Mouse (Mus musculus): Measurements from ENCODE around the gene Fam72a. TPM values are rescaled to one million over a fixed set of nuclear protein-coding genes. Genes with fewer than 3 reads are reported as not detected.
A peak's percentile ranks its signal among the peaks of the same experiment; 100 is the strongest.

Fam72a gene
- polyA plus RNA-seq, 1 experiment = 1.9 TPM

DNA sequence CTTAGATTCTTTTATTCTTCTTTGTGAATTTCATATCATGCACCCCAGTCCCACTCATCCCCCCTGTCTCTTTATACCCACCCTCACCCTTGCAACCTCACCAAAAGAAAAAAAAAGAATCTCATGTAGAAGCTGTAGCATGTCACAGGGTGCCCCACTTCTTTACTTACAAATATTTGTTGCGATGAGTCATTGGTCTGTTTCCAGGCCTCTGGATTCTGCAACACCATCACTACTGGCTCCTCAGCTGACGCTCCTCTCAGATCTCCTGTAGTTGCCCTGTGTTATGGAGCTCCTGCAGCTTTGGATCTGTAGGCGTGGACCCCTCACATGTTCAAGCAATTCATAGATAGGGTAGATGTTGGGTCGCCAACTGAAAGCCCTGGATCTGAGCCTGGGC lies 12.1 kb downstream of the Fam72a start:
- H3ac ChIP-seq (ENCODE audit: control insufficient read depth, insufficient read length) = no peak overlapping the region
- H3K4me3 ChIP-seq = no peak overlapping the region
- no peak for TF ChIP-seq POLR2A (IDR thresholded peaks at IDR 0.05; ENCODE audit: insufficient read length, low read depth)
- no peak for TF ChIP-seq MAX (IDR thresholded peaks at IDR 0.05; ENCODE audit: low read depth)
- no peak for TF ChIP-seq MYOD1 (IDR thresholded peaks at IDR 0.05; ENCODE audit: control insufficient read depth in 1 of 3, insufficient read length in 2 of 3, low read depth in 2 of 3)
- no peak for TF ChIP-seq TCF3 (IDR thresholded peaks at IDR 0.05; ENCODE audit: insufficient read length, low read depth)
- H3K36me3 ChIP-seq (ENCODE audit: control insufficient read depth, insufficient read depth) = no peaks in the 10 kb centered on the region
- no peaks in the 10 kb centered on the region for H3K79me2 ChIP-seq (ENCODE audit: control insufficient read depth, insufficient read depth)
- no peak overlapping the region for H3K4me2 ChIP-seq (ENCODE audit: low read depth)
- no peaks in the 10 kb centered on the region for H3K27me3 ChIP-seq (ENCODE audit: control insufficient read depth, insufficient read depth, insufficient read length)

DNA sequence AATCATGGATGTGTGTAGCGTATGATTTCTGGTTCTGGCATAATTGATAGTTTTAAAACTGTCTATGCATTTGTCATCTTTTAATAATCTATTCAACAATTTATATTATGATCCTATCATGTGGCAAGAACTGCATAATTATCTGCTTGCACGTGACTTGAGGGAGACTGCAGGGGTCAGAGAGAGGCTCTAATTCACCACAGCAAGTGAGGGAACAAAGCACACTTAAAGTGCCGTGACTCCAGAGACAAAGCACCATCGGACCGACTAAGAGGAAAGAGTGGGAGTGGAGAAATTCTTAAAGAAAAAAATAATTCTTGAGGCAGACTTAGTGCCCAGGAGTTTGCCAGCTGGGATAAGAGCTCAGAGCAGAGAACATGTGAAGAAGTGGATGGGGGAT lies 13.1 kb downstream of the Fam72a start:
- Histone ChIP-seq H3K4me3 (no peak overlapping the region), H3K36me3 (ENCODE audit: control insufficient read depth, insufficient read depth) (no peaks in the 10 kb centered on the region), H3ac (ENCODE audit: control insufficient read depth, insufficient read length) (no peak overlapping the region), H3K4me2 (ENCODE audit: low read depth) (no peak overlapping the region), H3K27me3 (ENCODE audit: control insufficient read depth, insufficient read depth, insufficient read length) (no peaks in the 10 kb centered on the region), H3K79me2 (ENCODE audit: control insufficient read depth, insufficient read depth) (no peaks in the 10 kb centered on the region)
- TF ChIP-seq POLR2AphosphoS2 (IDR thresholded peaks at IDR 0.05; ENCODE audit: insufficient read length, low read depth) (no peak), SRF (IDR thresholded peaks at IDR 0.05; ENCODE audit: control insufficient read depth, insufficient read length, low read depth) (no peak), REST (IDR thresholded peaks at IDR 0.05; ENCODE audit: insufficient read depth, insufficient read length) (no peak), E2F4 (IDR thresholded peaks at IDR 0.05; ENCODE audit: insufficient read depth) (no peak), USF1 (IDR thresholded peaks at IDR 0.05; ENCODE audit: low read depth) (no peak), MAX (IDR thresholded peaks at IDR 0.05; ENCODE audit: low read depth) (no peak), TCF3 (IDR thresholded peaks at IDR 0.05; ENCODE audit: insufficient read length, low read depth) (no peak), CEBPB (IDR thresholded peaks at IDR 0.05; ENCODE audit: insufficient read depth, poor library complexity, severe bottlenecking) (no peak), MYOG (IDR thresholded peaks at IDR 0.05; ENCODE audit: control insufficient read depth in 1 of 3, insufficient read depth in 1 of 3, insufficient read length in 2 of 3, low read depth in 2 of 3) (no peak), TCF12 (IDR thresholded peaks at IDR 0.05; ENCODE audit: insufficient read depth, poor library complexity, severe bottlenecking) (no peak), MYOD1 (IDR thresholded peaks at IDR 0.05; ENCODE audit: control insufficient read depth in 1 of 3, insufficient read length in 2 of 3, low read depth in 2 of 3) (no peak), POLR2A (IDR thresholded peaks at IDR 0.05; ENCODE audit: insufficient read length, low read depth) (no peak)

DNA sequence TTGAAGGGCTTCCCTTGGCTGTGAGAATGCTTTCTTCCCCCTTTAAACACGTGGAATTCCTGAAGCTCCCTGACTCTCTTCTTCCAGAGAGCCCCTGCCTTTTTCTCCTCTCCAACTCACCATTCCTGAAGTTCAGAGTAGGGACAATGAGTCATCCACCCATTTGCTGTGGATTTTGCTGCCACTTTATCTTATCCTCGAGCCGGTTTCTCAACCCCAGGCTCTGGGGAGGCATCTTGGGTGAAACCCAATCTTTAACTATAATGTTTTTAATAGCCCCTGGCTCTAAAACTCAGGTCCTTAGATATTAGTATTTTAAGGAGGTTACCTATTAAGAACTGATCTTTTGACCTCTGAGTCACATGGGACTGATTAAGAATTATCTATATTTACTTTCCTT lies 13.7 kb downstream of the Fam72a start:
- TF ChIP-seq CEBPB (IDR thresholded peaks at IDR 0.05; ENCODE audit: insufficient read depth, poor library complexity, severe bottlenecking) (0 out of 2 replicates have a peak, but pooled peaks have one; percentile 32), TCF12 (IDR thresholded peaks at IDR 0.05; ENCODE audit: insufficient read depth, poor library complexity, severe bottlenecking) (no peak)
- H3K4me3 ChIP-seq = no peak overlapping the region

DNA sequence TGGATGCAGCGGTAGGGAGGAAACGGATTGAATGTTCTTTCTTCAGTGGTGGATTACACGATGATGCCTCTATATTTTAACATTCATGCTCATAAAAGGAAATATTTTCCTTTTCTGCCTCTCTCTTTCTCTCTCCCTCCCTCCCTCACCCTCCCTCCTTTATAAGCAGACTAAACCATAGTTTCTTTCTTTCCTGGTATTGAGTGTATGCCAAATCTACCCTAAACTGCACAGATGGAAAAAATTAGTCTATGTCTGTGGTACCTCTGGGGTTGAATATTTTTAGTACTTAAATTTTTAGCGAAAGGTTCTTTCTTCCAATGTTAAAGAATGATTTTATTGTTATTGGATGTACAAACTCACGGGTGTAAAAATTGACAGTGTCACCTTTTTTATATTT lies 14.2 kb downstream of the Fam72a start:
- Histone ChIP-seq H3K4me2 (ENCODE audit: low read depth) (peak overlapping the region; percentile 27), H3ac (ENCODE audit: control insufficient read depth, insufficient read length) (no peak overlapping the region), H3K4me3 (no peak overlapping the region), H3K36me3 (ENCODE audit: control insufficient read depth, insufficient read depth) (no peaks in the 10 kb centered on the region), H3K27me3 (ENCODE audit: control insufficient read depth, insufficient read depth, insufficient read length) (no peaks in the 10 kb centered on the region), H3K79me2 (ENCODE audit: control insufficient read depth, insufficient read depth) (no peaks in the 10 kb centered on the region)
- TF ChIP-seq MAX (IDR thresholded peaks at IDR 0.05; ENCODE audit: low read depth) = no peak
- no peak for TF ChIP-seq USF1 (IDR thresholded peaks at IDR 0.05; ENCODE audit: low read depth)
- no peak for TF ChIP-seq TCF3 (IDR thresholded peaks at IDR 0.05; ENCODE audit: insufficient read length, low read depth)
- TF ChIP-seq POLR2A (IDR thresholded peaks at IDR 0.05; ENCODE audit: insufficient read length, low read depth) = no peak
- TF ChIP-seq CEBPB (IDR thresholded peaks at IDR 0.05; ENCODE audit: insufficient read depth, poor library complexity, severe bottlenecking) = no peak

More for the DNA sequence above, 13.7 kb downstream of the Fam72a start:
- Histone ChIP-seq H3K79me2 (ENCODE audit: control insufficient read depth, insufficient read depth) (no peaks in the 10 kb centered on the region), H3K4me2 (ENCODE audit: low read depth) (peak overlapping the region; percentile 27), H3K36me3 (ENCODE audit: control insufficient read depth, insufficient read depth) (no peaks in the 10 kb centered on the region), H3ac (ENCODE audit: control insufficient read depth, insufficient read length) (no peak overlapping the region), H3K27me3 (ENCODE audit: control insufficient read depth, insufficient read depth, insufficient read length) (no peaks in the 10 kb centered on the region)

DNA sequence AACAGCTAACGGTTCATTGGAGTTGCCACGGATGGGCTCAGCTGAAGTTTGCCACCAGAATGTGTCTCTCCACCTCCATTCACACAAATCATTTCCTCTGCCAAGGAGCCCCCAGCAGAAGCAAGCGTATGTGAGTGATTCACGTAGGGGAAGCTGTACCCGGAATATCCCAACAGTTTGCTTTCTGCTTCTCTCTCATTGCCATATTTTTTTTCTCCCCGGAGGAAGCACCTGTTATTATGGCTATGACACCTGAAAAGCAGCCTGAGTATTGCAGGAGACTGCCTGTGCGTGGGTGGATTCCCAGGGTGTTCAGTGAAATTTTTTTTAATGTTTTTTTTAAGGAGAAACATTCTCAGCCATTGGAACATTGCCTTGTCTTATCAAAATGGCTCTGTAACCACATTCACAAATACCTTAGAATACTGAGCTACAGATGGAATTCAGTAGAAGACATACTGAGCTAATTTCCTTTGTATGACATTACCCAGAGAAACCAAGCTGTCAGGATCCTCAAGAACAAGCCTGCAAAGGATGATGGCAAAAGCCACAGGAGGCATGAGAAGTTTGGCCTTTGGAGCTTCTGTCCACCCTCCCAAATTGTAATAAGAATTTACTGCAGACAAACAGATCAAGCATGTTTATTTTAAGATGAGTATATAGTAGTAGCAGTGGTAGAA lies 16.3 kb downstream of the Fam72a start:
- no peak for TF ChIP-seq E2F4 (IDR thresholded peaks at IDR 0.05; ENCODE audit: insufficient read depth)
- TF ChIP-seq MAX (IDR thresholded peaks at IDR 0.05; ENCODE audit: low read depth) = no peak
- TF ChIP-seq TCF12 (IDR thresholded peaks at IDR 0.05; ENCODE audit: insufficient read depth, poor library complexity, severe bottlenecking) = no peak
- TF ChIP-seq POLR2AphosphoS2 (IDR thresholded peaks at IDR 0.05; ENCODE audit: insufficient read length, low read depth) = no peak
- Histone ChIP-seq H3ac (ENCODE audit: control insufficient read depth, insufficient read length) (no peak overlapping the region), H3K4me3 (no peak overlapping the region), H3K27me3 (ENCODE audit: control insufficient read depth, insufficient read depth, insufficient read length) (no peaks in the 10 kb centered on the region), H3K36me3 (ENCODE audit: control insufficient read depth, insufficient read depth) (no peaks in the 10 kb centered on the region), H3K79me2 (ENCODE audit: control insufficient read depth, insufficient read depth) (no peaks in the 10 kb centered on the region), H3K4me2 (ENCODE audit: low read depth) (no peak overlapping the region)

Data from myocyte (in vitro differentiated cells).